Mouse (Mus musculus) intestine, postnatal 0 days (tissue): ENCODE data around the gene Cd80. TPM values are rescaled to one million over a fixed set of nuclear protein-coding genes. Genes with fewer than 3 reads are reported as not detected.
A peak's percentile ranks its signal among the peaks of the same experiment; 100 is the strongest.

Experiments used
- ATAC-seq: fragments of 200-750 bp; cut with Nextera tagmentation; 2 replicates; pipeline ENCODE4 v1.8.0; 2017; ENCODE audit warnings: mild to moderate bottlenecking, moderate TSS enrichment, moderate library complexity
- H3K27ac ChIP-seq: fragments of 300-500 bp; sonication (generic); 2 replicates; pipeline ENCODE4 v1.5.1; 2014; ENCODE audit warnings: mild to moderate bottlenecking, low read depth, low read length, moderate library complexity
- H3K27me3 ChIP-seq: fragments of 300-500 bp; sonication (generic); replicated peaks from 2 replicates; pipeline ENCODE4 v1.6.1; 2014; ENCODE audit warnings: low read length, mixed read lengths; ENCODE audit not compliant: control insufficient read depth, insufficient read depth
- H3K36me3 ChIP-seq: fragments of 300-500 bp; sonication (generic); 2 replicates; pipeline ENCODE4 v1.6.1; 2014; ENCODE audit warnings: mild to moderate bottlenecking, moderate library complexity; ENCODE audit not compliant: control insufficient read depth, insufficient read depth
- H3K4me1 ChIP-seq: fragments of 300-500 bp; sonication (generic); replicated peaks from 2 replicates; pipeline ENCODE4 v1.6.1; 2014; ENCODE audit warnings: antibody characterized with exemption, low read length, mixed read lengths; ENCODE audit not compliant: control insufficient read depth, insufficient read depth
- H3K4me2 ChIP-seq: fragments of 300-500 bp; sonication (generic); replicated peaks from 2 replicates; pipeline ENCODE4 v1.6.1; 2014; ENCODE audit warnings: low read depth, mild to moderate bottlenecking, moderate library complexity
- H3K4me3 ChIP-seq: fragments of 300-500 bp; sonication (generic); 2 replicates; pipeline ENCODE4 v1.5.1; 2014; ENCODE audit warnings: low read depth, low read length
- H3K9ac ChIP-seq: fragments of 300-500 bp; sonication (generic); 2 replicates; pipeline ENCODE4 v1.6.1; 2014; ENCODE audit warnings: mild to moderate bottlenecking, low read depth, low read length
- H3K9me3 ChIP-seq: fragments of 300-500 bp; sonication (generic); 2 replicates; pipeline ENCODE4 v1.6.1; 2016; ENCODE audit warnings: mixed run types; ENCODE audit not compliant: control insufficient read depth
- CTCF ChIP-seq: sonication (generic); IDR thresholded peaks from 2 replicates; pipeline ENCODE4 v1.5.1; 2016; ENCODE audit warnings: low read depth, mild to moderate bottlenecking, control low read depth, antibody characterized with exemption, moderate library complexity
- WGBS: fragments of 180-500 bp; shearing (Covaris S2); extraction: QIAGEN DNeasy Blood & Tissue Kit; methylation state at CpG from one replicate; pipeline ENCODE4 v1.1.7; 2014; 5-methylcytosine and 5-hydroxymethylcytosine counted together
- polyA plus RNA-seq: library from polyadenylated mRNA; unstranded; fragments of >200 nt; fragmentation: Nextera tagmentation; extraction: Ambion mirVana; gene quantifications from 2 replicates; pipeline ENCODE4 v1.2.1, GENCODE M21; 2015

Gene Cd80
- polyA plus RNA-seq, 1 experiment from 2014 or later, result 0.23 TPM

DNA sequence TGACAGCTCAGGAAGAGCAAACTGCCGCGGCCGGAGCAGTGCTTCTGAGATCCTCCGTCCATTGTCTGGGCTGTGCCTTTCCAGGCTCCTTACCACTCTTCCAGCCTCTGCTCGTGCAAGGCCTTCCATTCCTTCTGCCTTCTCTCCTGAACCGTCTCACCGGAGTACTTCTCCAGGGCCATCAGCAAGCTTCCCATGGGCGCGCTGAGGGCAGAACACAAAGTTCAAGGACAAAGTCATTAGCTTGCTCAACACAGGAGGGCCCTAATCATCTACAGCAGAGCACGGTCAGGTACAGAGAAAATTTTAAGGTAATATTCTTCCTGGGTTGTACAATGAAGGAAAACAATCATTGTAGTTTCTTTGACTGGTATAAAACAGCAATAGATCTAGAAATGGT is 47.1 kb downstream of the Cd80 start:
- no peak for TF ChIP-seq CTCF
- H3K4me1 ChIP-seq, result no peaks in the 10 kb centered on the region
- no peak overlapping the region for H3K27ac ChIP-seq
- H3K27me3 ChIP-seq, result no peaks in the 10 kb centered on the region
- peak; percentile 28; the same call in 1 of the 2 replicates for ATAC-seq
- peaks cover 39% of the 10 kb centered on the region for H3K36me3 ChIP-seq
- H3K4me3 ChIP-seq, result no peak overlapping the region
- WGBS, result 59% methylated on average over 10 of the region's 10 CpGs
- no peak overlapping the region for H3K4me2 ChIP-seq
- H3K9me3 ChIP-seq, result no peaks in the 10 kb centered on the region
- H3K9ac ChIP-seq, result no peak overlapping the region

DNA sequence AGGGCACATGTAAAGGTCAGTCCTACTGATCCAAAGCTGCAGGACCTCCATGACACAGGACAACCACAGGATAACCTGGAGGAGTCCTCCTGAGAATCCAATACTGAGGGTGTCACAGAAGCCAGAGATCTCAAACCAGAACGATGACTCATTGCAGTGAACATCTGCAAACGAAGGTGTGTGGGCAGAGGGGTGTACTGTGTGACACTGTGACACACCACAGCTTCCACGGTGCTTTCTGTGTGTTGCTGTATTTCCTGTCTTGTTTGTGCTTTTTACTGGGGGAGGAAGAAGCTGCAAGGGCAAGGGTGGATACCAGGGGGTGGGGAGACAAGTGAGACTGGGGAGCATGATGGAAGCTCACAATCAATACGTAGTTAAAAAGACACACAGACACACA is 48.2 kb downstream of the Cd80 start:
- no peak for ATAC-seq
- Histone ChIP-seq H3K4me2 (no peak overlapping the region), H3K9me3 (no peaks in the 10 kb centered on the region), H3K27me3 (no peaks in the 10 kb centered on the region), H3K27ac (no peak overlapping the region), H3K36me3 (peaks cover 43% of the 10 kb centered on the region), H3K9ac (no peak overlapping the region), H3K4me1 (no peaks in the 10 kb centered on the region), H3K4me3 (no peak overlapping the region)
- TF ChIP-seq CTCF, result no peak
- 79% methylated on average over 4 of the region's 4 CpGs for WGBS

DNA sequence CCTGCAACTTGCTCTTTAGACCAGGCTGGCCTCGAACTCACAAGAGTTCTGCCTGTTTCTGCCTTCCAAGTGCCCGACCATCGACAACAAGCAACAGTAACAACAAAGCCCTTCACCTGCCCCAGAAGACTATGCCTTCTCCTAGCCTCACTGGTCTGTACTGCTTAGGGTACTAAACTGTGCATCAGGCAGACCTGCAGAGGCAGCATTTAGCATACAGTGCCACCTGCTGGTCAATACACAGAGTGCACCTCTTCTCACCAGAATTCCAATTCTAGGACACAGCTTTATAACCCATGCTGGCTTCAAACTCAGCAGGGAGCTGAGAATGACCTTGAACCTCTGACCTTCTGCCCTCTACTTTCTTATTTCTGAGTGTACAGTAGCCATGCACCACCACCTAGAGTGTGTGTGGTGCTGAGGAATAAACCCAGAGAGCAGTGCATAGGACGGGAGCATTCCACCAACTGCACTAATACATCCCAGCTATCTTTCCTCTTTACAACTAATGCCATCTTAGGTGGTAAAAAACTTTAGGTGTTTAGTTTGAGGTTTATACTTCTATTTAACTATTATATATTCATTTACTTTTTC is 50.8 kb downstream of the Cd80 start:
- Histone ChIP-seq H3K9me3 (no peaks in the 10 kb centered on the region), H3K27ac (no peak overlapping the region), H3K4me3 (no peak overlapping the region), H3K27me3 (no peaks in the 10 kb centered on the region), H3K4me1 (no peaks in the 10 kb centered on the region), H3K36me3 (peaks cover 35% of the 10 kb centered on the region), H3K4me2 (no peak overlapping the region), H3K9ac (no peak overlapping the region)
- peak; percentile 99 for TF ChIP-seq CTCF
- ATAC-seq, result peak; percentile 72; the same call in 1 of the 2 replicates
- WGBS, result 69% methylated on average over 4 of the region's 4 CpGs

DNA sequence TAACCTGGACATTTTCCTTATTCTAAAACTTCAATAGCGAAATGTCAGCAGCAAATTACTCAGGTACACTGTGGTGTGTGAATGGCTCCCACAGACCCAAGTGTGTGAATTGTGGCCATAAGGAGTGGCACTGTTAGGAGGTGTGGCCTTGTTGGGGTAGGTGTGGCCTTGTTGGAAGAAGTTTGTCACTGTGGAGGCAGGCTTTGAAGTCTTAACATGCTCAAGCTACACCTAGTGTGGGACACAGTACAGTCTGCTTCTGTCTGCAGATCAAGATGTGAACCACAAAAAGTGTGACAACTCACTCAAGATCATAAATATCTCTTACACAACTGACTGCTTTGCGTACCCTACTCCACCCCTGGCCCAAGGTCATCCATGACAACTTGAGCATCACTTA is 55.5 kb downstream of the Cd80 start:
- WGBS, result 89% methylated on average over 2 of the region's 2 CpGs
- no peak overlapping the region for H3K4me3 ChIP-seq
- ATAC-seq, result no peak
- no peak overlapping the region for H3K4me2 ChIP-seq
- H3K4me1 ChIP-seq, result no peaks in the 10 kb centered on the region
- no peak overlapping the region for H3K9ac ChIP-seq
- H3K36me3 ChIP-seq, result peaks cover 54% of the 10 kb centered on the region
- no peaks in the 10 kb centered on the region for H3K27me3 ChIP-seq
- no peak overlapping the region for H3K27ac ChIP-seq
- H3K9me3 ChIP-seq, result no peaks in the 10 kb centered on the region
- TF ChIP-seq CTCF, result no peak

DNA sequence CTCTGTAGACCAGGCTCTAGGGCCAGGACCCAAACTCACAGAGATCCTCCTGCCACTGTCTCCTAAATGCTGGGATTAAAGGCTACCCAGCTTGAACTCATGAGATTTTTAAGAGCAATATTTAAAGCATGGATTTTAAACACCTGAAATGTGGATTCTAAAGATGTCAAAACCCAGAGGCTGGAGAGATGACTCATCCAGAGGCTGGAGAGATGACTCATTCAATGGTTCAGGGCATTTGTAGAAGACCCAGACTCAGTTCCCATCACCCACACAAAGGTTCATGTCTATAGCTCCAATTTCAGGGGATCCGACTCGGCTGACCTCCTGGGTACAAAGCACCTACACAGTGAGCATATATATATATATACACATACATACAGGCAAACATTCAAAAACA is 63.8 kb downstream of the Cd80 start:
- Histone ChIP-seq H3K4me3 (no peak overlapping the region), H3K27me3 (no peaks in the 10 kb centered on the region), H3K4me2 (no peak overlapping the region), H3K9ac (no peak overlapping the region), H3K27ac (no peak overlapping the region), H3K9me3 (no peaks in the 10 kb centered on the region), H3K36me3 (peaks cover 21% of the 10 kb centered on the region), H3K4me1 (no peaks in the 10 kb centered on the region)
- no peak for TF ChIP-seq CTCF
- WGBS, result 100% methylated on average over 2 of the region's 2 CpGs
- ATAC-seq, result no peak

DNA sequence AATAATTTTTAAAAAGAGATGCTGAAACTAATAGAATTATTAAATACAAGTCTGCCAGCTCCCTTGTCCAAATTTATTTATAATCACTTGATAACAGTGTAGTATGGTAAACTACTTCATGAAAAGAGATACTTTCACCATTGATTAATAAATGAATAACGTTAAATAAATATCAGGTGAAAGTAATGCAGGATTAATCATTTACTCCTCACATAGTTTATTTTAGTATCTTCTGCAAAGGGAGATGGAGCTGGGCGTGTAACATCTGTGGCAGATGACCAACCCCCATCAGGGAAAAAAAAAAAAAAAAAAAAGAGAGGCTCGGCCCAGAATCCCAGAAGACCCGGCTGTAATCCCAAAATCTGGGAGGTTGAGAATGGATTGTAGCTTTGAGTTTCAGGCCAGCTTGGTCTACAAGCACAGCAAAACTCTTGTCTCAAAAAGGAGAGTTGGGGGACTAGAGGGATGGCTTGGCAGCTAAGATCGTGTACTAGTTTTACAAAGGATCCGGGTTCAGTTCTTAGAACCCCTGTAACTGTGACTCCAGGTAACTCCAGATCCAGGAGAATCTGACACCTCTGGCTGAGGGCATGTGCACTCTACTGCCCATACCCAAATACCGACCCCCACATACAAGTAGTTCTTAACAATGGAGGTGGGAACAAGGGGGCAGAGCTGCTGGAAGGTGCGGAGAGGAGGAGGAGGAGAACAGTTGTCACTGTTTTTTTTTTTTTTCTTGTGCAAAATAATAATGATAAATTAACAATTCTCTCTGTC is 66.0 kb downstream of the Cd80 start:
- 19% methylated on average over 8 of the region's 8 CpGs for WGBS
- Histone ChIP-seq H3K27me3 (no peaks in the 10 kb centered on the region), H3K36me3 (peaks cover 21% of the 10 kb centered on the region), H3K4me1 (no peaks in the 10 kb centered on the region), H3K4me2 (peak overlapping the region; percentile 66), H3K27ac (no peak overlapping the region), H3K4me3 (peak overlapping the region; percentile 76), H3K9ac (peak overlapping the region; percentile 78), H3K9me3 (no peaks in the 10 kb centered on the region)
- no peak for TF ChIP-seq CTCF
- no peak for ATAC-seq
